Mouse (Mus musculus): ENCODE results near the gene Mmp19. TPM values are rescaled to one million over a fixed set of nuclear protein-coding genes. Genes with fewer than 3 reads are reported as not detected.

The Mmp19 gene
- 27.6 and 57.1 TPM in 2 replicates for polyA plus RNA-seq (2012; rRNA removed; ENCODE audit: low replicate concordance)

GRCm38 (mm10) chr10:128790398-128791124 lies at the start of gene Mmp19:
TSS of gene Mmp19 (plus strand) at chr10:128790910.

GRCm38 (mm10) chr10:128744680-128745601 lies 45.8 kb upstream of the Mmp19 start, which contains the start of gene Dgka:
TSS of gene Dgka (minus strand) at chr10:128744855.

GRCm38 (mm10) chr10:128747646-128748251 lies 43.0 kb upstream of the Mmp19 start, which contains the start of gene Pym1:
TSS of gene Pym1 (plus strand) at chr10:128747889.

DNA sequence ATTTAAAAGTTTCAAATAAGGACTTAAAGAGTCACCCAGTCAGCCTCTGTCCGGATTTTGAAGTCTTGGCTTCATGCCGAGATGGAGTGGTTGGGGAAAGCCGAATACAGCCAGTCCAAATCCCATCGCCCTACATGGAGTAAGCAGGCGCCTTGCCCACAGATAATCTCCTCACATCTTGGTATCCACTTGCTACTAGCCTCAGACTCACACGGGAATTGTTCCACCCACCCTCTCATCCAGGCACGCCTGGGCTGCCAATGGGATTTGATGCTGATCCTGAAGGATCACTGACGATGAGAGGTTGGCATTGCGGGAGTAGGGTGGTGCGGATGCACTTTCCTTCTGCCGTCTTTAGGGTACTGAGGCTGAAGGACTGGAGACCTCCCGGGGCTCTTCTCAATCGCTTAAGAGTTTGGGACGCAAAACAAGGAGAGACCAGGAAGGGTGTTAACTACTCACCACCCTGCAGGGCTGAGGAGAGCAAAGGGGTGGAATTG lies 13.1 kb downstream of the Mmp19 start, which contains the start of gene Dnajc14:
Gene Dnajc14, plus strand, starts transcription at position 292 of the 500 bp plus-strand sequence.

GRCm38 (mm10) chr10:128804271-128805091 lies 13.8 kb downstream of the Mmp19 start, which contains the start of gene Tmem198b:
TSS of gene Tmem198b (minus strand) at chr10:128804370.

DNA sequence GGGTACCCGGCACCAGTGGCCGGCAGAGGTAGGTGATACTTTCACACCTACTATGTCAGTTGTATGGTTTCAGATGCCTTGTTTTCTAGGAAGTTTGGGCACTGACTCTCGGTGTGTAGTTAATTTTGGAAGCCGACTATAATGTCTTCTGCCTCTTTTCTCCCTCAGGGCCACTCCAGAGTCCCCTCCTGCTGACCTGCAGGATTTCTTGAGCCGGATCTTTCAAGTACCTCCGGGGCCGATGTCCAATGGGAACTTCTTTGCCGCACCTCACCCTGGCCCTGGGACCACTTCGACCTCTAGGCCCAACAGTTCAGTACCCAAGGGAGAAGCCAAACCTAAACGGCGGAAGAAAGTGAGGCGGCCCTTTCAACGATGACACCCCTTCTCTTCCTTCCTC lies 26.3 kb downstream of the Mmp19 start, which contains the start of gene Sarnp:
Gene Sarnp, plus strand, starts transcription at position 301 of the 400 bp plus-strand sequence.

DNA sequence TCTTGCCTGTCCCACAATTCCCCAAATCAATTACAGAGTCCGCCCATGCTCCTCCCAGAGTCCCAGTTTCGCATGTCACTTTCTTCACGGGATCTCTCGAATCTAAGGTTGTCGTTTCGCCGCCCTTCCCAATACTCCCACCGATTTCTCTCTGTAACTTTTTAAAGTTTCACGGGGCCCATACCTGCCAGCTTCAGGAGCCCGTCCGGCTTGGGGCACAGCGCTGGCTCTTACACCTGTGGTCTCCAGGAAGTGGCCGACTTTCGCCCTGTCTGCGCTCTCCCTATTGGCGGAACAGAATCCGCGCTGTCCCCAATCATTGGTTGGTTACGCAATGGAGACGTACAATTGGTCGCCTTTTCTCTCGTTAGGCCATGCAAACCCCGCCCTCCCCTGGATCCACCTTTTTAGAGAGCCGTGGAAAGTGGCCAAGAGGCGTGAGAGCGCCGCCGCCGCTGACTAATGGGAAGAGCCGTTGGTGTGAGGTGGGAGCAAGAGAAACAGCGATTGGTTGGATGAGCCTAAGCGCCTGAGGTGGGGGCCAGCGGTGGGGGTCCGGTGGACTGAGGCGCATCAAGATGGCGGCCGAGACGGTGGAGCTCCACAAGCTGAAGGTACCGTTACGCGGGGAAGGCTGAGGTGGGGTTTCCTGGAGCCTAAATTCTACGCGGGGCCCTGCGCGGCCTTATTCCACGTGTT lies 30.8 kb downstream of the Mmp19 start, which contains the start of gene Ormdl2:
Gene Ormdl2, minus strand, starts transcription at position 288 of the 699 bp plus-strand sequence.

Other genes with a start within 250 kb of the Mmp19 start
- gene Zc3h10, start 243.1 kb upstream of the Mmp19 start, polyA plus RNA-seq (2012; rRNA removed; ENCODE audit: low replicate concordance), result 11.5 and 20.7 TPM in 2 replicates
- 1,017 and 1,401 TPM in 2 replicates for gene Rpl41, start 241.6 kb upstream of the Mmp19 start, polyA plus RNA-seq (2012; rRNA removed; ENCODE audit: low replicate concordance)
- gene Pa2g4, start 224.9 kb upstream of the Mmp19 start, polyA plus RNA-seq (2012; rRNA removed; ENCODE audit: low replicate concordance), result 13.1 and 25.5 TPM in 2 replicates
- gene Erbb3, start 201.3 kb upstream of the Mmp19 start, polyA plus RNA-seq (2012; rRNA removed; ENCODE audit: low replicate concordance), result 18.4 and 23.2 TPM in 2 replicates
- gene Rps26, start 164.2 kb upstream of the Mmp19 start, polyA plus RNA-seq (2012; rRNA removed; ENCODE audit: low replicate concordance), result 680 and 886 TPM in 2 replicates
- 3.6 and 4.9 TPM in 2 replicates for gene Ikzf4, start 144.9 kb upstream of the Mmp19 start, polyA plus RNA-seq (2012; rRNA removed; ENCODE audit: low replicate concordance)
- 15.0 and 36.9 TPM in 2 replicates for gene Suox, start 116.8 kb upstream of the Mmp19 start, polyA plus RNA-seq (2012; rRNA removed; ENCODE audit: low replicate concordance)
- 65.8 and 127 TPM in 2 replicates for gene Rab5b, start 94.6 kb upstream of the Mmp19 start, polyA plus RNA-seq (2012; rRNA removed; ENCODE audit: low replicate concordance)
- gene Pmel, start 86.7 kb upstream of the Mmp19 start, polyA plus RNA-seq (2012; rRNA removed; ENCODE audit: low replicate concordance), result 1.0 and 2.3 TPM in 2 replicates
- 18.0 and 31.1 TPM in 2 replicates for gene Cdk2, start 85.9 kb upstream of the Mmp19 start, polyA plus RNA-seq (2012; rRNA removed; ENCODE audit: low replicate concordance)
- 113 and 118 TPM in 2 replicates for gene Dgka, start 46.1 kb upstream of the Mmp19 start, polyA plus RNA-seq (2012; rRNA removed; ENCODE audit: low replicate concordance)
- 21.3 and 30.1 TPM in 2 replicates for gene Pym1, start 43.0 kb upstream of the Mmp19 start, polyA plus RNA-seq (2012; rRNA removed; ENCODE audit: low replicate concordance)
- 11.9 and 12.7 TPM in 2 replicates for gene Dnajc14, start 13.2 kb downstream of the Mmp19 start, polyA plus RNA-seq (2012; rRNA removed; ENCODE audit: low replicate concordance)
- gene Tmem198b, start 13.5 kb downstream of the Mmp19 start, polyA plus RNA-seq (2012; rRNA removed; ENCODE audit: low replicate concordance), result 26.8 and 30.4 TPM in 2 replicates
- gene Sarnp, start 26.4 kb downstream of the Mmp19 start, polyA plus RNA-seq (2012; rRNA removed; ENCODE audit: low replicate concordance), result 3.2 and 13.4 TPM in 2 replicates
- 33.3 and 73.8 TPM in 2 replicates for gene Ormdl2, start 30.7 kb downstream of the Mmp19 start, polyA plus RNA-seq (2012; rRNA removed; ENCODE audit: low replicate concordance)
- gene Gdf11, start 100.8 kb downstream of the Mmp19 start, polyA plus RNA-seq (2012; rRNA removed; ENCODE audit: low replicate concordance), result 3.6 and 4.9 TPM in 2 replicates
- 91.7 and 140 TPM in 2 replicates for gene Cd63, start 110.1 kb downstream of the Mmp19 start, polyA plus RNA-seq (2012; rRNA removed; ENCODE audit: low replicate concordance)
- 36.7 and 39.7 TPM in 2 replicates for gene Rdh5, start 132.0 kb downstream of the Mmp19 start, polyA plus RNA-seq (2012; rRNA removed; ENCODE audit: low replicate concordance)
- 183 and 190 TPM in 2 replicates for gene Bloc1s1, start 133.1 kb downstream of the Mmp19 start, polyA plus RNA-seq (2012; rRNA removed; ENCODE audit: low replicate concordance)
- 89.8 and 101 TPM in 2 replicates for gene Itga7, start 142.9 kb downstream of the Mmp19 start, polyA plus RNA-seq (2012; rRNA removed; ENCODE audit: low replicate concordance)
- 3.5 and 4.1 TPM in 2 replicates for gene Mettl7b, start 170.1 kb downstream of the Mmp19 start, polyA plus RNA-seq (2012; rRNA removed; ENCODE audit: low replicate concordance)
- gene Olfr9, start 198.5 kb downstream of the Mmp19 start, polyA plus RNA-seq (2012; rRNA removed; ENCODE audit: low replicate concordance), result not detected in 2 replicates
- gene Olfr763, start 219.9 kb downstream of the Mmp19 start, polyA plus RNA-seq (2012; rRNA removed; ENCODE audit: low replicate concordance), result not detected in 2 replicates
- not detected in 2 replicates for gene Olfr764-ps1, start 249.0 kb downstream of the Mmp19 start, polyA plus RNA-seq (2012; rRNA removed; ENCODE audit: low replicate concordance)

All from mammary gland, adult 2 months (tissue).